Mouse (Mus musculus): ENCODE data around the gene Krtap26-1. TPM values are rescaled to one million over a fixed set of nuclear protein-coding genes. Genes with fewer than 3 reads are reported as not detected.

The Krtap26-1 gene
- polyA plus RNA-seq, 1 experiment, result not detected

DNA sequence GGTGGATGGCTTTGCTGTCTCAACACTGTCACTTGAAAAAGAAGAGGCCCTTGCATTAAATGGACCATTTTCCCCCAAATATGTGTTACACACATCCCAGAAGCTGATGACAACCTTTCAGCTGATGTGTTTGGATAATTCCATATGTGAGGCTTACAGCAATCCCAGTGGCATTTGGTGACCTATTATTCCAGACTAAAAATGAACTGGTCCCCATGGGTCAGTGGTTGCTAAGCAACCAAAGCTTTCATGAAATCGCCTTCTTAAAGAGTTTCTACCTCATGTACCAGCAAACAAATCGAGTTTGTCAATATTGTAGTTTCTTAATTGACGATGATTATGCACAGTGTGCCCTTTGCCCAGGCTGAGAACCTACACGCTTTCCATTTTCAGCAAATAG, 34.9 kb downstream of the Krtap26-1 start:
- TF ChIP-seq CTCF (IDR thresholded peaks at IDR 0.05; ENCODE audit: borderline replicate concordance, control insufficient read depth, extremely low read depth, insufficient read depth, low read length, poor library complexity) (no peak), POLR2A (IDR thresholded peaks at IDR 0.05; ENCODE audit: control insufficient read depth, extremely low read depth, insufficient read depth, low read length, poor library complexity) (no peak)
- Histone ChIP-seq H3K27me3 (ENCODE audit: control insufficient read depth, insufficient read depth, low read length) (no peaks in the 10 kb centered on the region), H3K4me1 (replicated peaks; ENCODE audit: control insufficient read depth, insufficient read depth, low read length) (no peaks in the 10 kb centered on the region), H3K4me3 (ENCODE audit: control insufficient read depth, insufficient read depth, low read length) (no peak overlapping the region), H3K36me3 (ENCODE audit: control insufficient read depth, insufficient read depth, low read length) (no peaks in the 10 kb centered on the region), H3K27ac (ENCODE audit: control insufficient read depth, insufficient read depth, low read length) (no peak overlapping the region)
- WGBS, result 93% methylated on average over 4 of the region's 4 CpGs
- no peak for DNase-seq

DNA sequence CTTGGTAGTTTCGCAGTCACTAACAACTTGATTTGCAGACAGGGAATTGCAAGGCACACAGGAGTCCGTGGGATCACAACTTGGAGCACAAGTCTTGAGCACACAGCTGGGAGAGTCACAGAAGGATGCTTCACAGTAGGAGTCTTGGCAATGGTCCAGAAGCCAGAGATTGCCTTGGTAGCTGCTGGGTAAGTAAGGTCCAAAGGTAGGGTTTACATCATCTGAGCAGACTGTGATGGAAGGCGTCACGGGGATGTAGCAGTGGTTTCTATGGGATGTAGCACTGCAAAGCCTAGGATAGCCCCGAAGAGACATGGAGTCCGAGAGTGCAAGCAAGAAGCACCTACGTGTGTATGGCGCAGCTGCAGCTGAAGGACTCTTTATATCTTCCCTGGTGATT, 35.7 kb downstream of the Krtap26-1 start, which contains the start of gene Krtap24-1:
Krtap24-1 (minus strand) TSS at position 358 of the 400 bp plus-strand sequence.
- DNase-seq, result no peak
- WGBS, result 94% methylated on average over 8 of the region's 8 CpGs
- no peaks in the 10 kb centered on the region for H3K27me3 ChIP-seq (ENCODE audit: control insufficient read depth, insufficient read depth, low read length)
- no peaks in the 10 kb centered on the region for H3K4me1 ChIP-seq (replicated peaks; ENCODE audit: control insufficient read depth, insufficient read depth, low read length)
- H3K27ac ChIP-seq (ENCODE audit: control insufficient read depth, insufficient read depth, low read length), result no peak within 1 kb of the TSS
- H3K4me3 ChIP-seq (ENCODE audit: control insufficient read depth, insufficient read depth, low read length), result no peak within 1 kb of the TSS
- H3K36me3 ChIP-seq (ENCODE audit: control insufficient read depth, insufficient read depth, low read length), result no peaks in the 10 kb centered on the region
- TF ChIP-seq CTCF (IDR thresholded peaks at IDR 0.05; ENCODE audit: borderline replicate concordance, control insufficient read depth, extremely low read depth, insufficient read depth, low read length, poor library complexity) (no peak), POLR2A (IDR thresholded peaks at IDR 0.05; ENCODE audit: control insufficient read depth, extremely low read depth, insufficient read depth, low read length, poor library complexity) (no peak)

DNA sequence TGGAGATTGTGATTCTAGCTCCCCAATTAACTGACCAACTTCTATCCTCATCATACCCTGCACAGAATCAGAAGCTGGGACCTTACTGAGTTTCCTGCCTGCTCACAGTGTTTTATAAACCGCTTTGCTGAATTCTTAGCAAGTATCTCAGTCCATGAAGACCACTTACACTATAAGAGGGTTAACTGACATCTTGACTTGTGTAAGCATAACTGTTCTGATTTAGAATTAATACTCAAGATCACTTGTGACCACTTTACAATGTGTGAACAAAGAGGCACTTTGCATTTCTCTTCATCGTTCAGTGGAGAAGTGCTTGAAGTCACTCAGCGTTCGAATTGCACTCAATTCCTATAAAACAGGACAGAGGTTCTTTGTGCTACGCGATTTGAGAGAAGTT, 43.0 kb downstream of the Krtap26-1 start:
- whole genome bisulfite sequencing, result 94% methylated on average over 6 of the region's 6 CpGs
- no peak for DNase-seq
- H3K27ac ChIP-seq (ENCODE audit: control insufficient read depth, insufficient read depth, low read length), result no peak overlapping the region
- H3K27me3 ChIP-seq (ENCODE audit: control insufficient read depth, insufficient read depth, low read length), result no peaks in the 10 kb centered on the region
- no peaks in the 10 kb centered on the region for H3K36me3 ChIP-seq (ENCODE audit: control insufficient read depth, insufficient read depth, low read length)
- no peak overlapping the region for H3K4me3 ChIP-seq (ENCODE audit: control insufficient read depth, insufficient read depth, low read length)
- TF ChIP-seq CTCF (IDR thresholded peaks at IDR 0.05; ENCODE audit: borderline replicate concordance, control insufficient read depth, extremely low read depth, insufficient read depth, low read length, poor library complexity), result no peak
- no peak for TF ChIP-seq POLR2A (IDR thresholded peaks at IDR 0.05; ENCODE audit: control insufficient read depth, extremely low read depth, insufficient read depth, low read length, poor library complexity)
- no peaks in the 10 kb centered on the region for H3K4me1 ChIP-seq (replicated peaks; ENCODE audit: control insufficient read depth, insufficient read depth, low read length)

GRCm38 (mm10) chr16:88602464-88602863, 45.1 kb downstream of the Krtap26-1 start:
- Histone ChIP-seq H3K27ac (ENCODE audit: control insufficient read depth, insufficient read depth, low read length) (no peak overlapping the region), H3K4me3 (ENCODE audit: control insufficient read depth, insufficient read depth, low read length) (no peak overlapping the region), H3K4me1 (replicated peaks; ENCODE audit: control insufficient read depth, insufficient read depth, low read length) (no peaks in the 10 kb centered on the region), H3K27me3 (ENCODE audit: control insufficient read depth, insufficient read depth, low read length) (no peaks in the 10 kb centered on the region), H3K36me3 (ENCODE audit: control insufficient read depth, insufficient read depth, low read length) (no peaks in the 10 kb centered on the region)
- WGBS, result 71% methylated on average over 1 of the region's 1 CpGs
- TF ChIP-seq POLR2A (IDR thresholded peaks at IDR 0.05; ENCODE audit: control insufficient read depth, extremely low read depth, insufficient read depth, low read length, poor library complexity), result no peak
- no peak for TF ChIP-seq CTCF (IDR thresholded peaks at IDR 0.05; ENCODE audit: borderline replicate concordance, control insufficient read depth, extremely low read depth, insufficient read depth, low read length, poor library complexity)
- DNase-seq, result no peak

- no peak overlapping the region for H3K27ac ChIP-seq (ENCODE audit: control insufficient read depth, insufficient read depth, low read length)
- no peak overlapping the region for H3K4me3 ChIP-seq (ENCODE audit: control insufficient read depth, insufficient read depth, low read length)
- H3K27me3 ChIP-seq (ENCODE audit: control insufficient read depth, insufficient read depth, low read length), result no peaks in the 10 kb centered on the region
- no peaks in the 10 kb centered on the region for H3K4me1 ChIP-seq (replicated peaks; ENCODE audit: control insufficient read depth, insufficient read depth, low read length)
- H3K36me3 ChIP-seq (ENCODE audit: control insufficient read depth, insufficient read depth, low read length), result no peaks in the 10 kb centered on the region
- no peak for DNase-seq
- TF ChIP-seq CTCF (IDR thresholded peaks at IDR 0.05; ENCODE audit: borderline replicate concordance, control insufficient read depth, extremely low read depth, insufficient read depth, low read length, poor library complexity) (no peak), POLR2A (IDR thresholded peaks at IDR 0.05; ENCODE audit: control insufficient read depth, extremely low read depth, insufficient read depth, low read length, poor library complexity) (no peak)
- WGBS, result 79% methylated on average over 8 of the region's 8 CpGs
Observed at GRCm38 (mm10) chr16:88600303-88600702, 47.3 kb downstream of the Krtap26-1 start.

- Histone ChIP-seq H3K27ac (ENCODE audit: control insufficient read depth, insufficient read depth, low read length) (no peak overlapping the region), H3K4me3 (ENCODE audit: control insufficient read depth, insufficient read depth, low read length) (no peak overlapping the region), H3K27me3 (ENCODE audit: control insufficient read depth, insufficient read depth, low read length) (no peaks in the 10 kb centered on the region), H3K36me3 (ENCODE audit: control insufficient read depth, insufficient read depth, low read length) (no peaks in the 10 kb centered on the region), H3K4me1 (replicated peaks; ENCODE audit: control insufficient read depth, insufficient read depth, low read length) (no peaks in the 10 kb centered on the region)
- 21% methylated on average over 16 of the region's 16 CpGs for WGBS
- DNase-seq, result no peak
- no peak for TF ChIP-seq CTCF (IDR thresholded peaks at IDR 0.05; ENCODE audit: borderline replicate concordance, control insufficient read depth, extremely low read depth, insufficient read depth, low read length, poor library complexity)
- no peak for TF ChIP-seq POLR2A (IDR thresholded peaks at IDR 0.05; ENCODE audit: control insufficient read depth, extremely low read depth, insufficient read depth, low read length, poor library complexity)
Observed at GRCm38 (mm10) chr16:88599504-88600237, 47.9 kb downstream of the Krtap26-1 start.

Other genes with a start within 250 kb of the Krtap26-1 start
- not detected in 2 replicates for gene Cldn17, start 140.8 kb downstream of the Krtap26-1 start, polyA plus RNA-seq (2012; rRNA removed)
- gene Cldn8, start 84.6 kb downstream of the Krtap26-1 start, polyA plus RNA-seq (2012; rRNA removed), result 0.19 TPM in 1 of 2 replicates, not detected in the other
- not detected in 2 replicates for gene Krtap24-1, start 35.5 kb downstream of the Krtap26-1 start, polyA plus RNA-seq (2012; rRNA removed)
- 0.31 TPM in 1 of 2 replicates, not detected in the other for gene 2310079G19Rik, start 20.1 kb downstream of the Krtap26-1 start, polyA plus RNA-seq (2012; rRNA removed)
- gene Krtap27-1, start 23.9 kb upstream of the Krtap26-1 start, polyA plus RNA-seq (2012; rRNA removed), result not detected in 2 replicates
- not detected in 2 replicates for gene 2310061N02Rik, start 60.2 kb upstream of the Krtap26-1 start, polyA plus RNA-seq (2012; rRNA removed)
- not detected in 2 replicates for gene Krtap13-1, start 81.1 kb upstream of the Krtap26-1 start, polyA plus RNA-seq (2012; rRNA removed)
- gene Krtap13, start 103.8 kb upstream of the Krtap26-1 start, polyA plus RNA-seq (2012; rRNA removed), result not detected in 2 replicates
- not detected in 2 replicates for gene 2310034C09Rik, start 111.1 kb upstream of the Krtap26-1 start, polyA plus RNA-seq (2012; rRNA removed)
- not detected in 2 replicates for gene 2310057N15Rik, start 126.4 kb upstream of the Krtap26-1 start, polyA plus RNA-seq (2012; rRNA removed)
- not detected in 2 replicates for gene Gm5965, start 130.1 kb upstream of the Krtap26-1 start, polyA plus RNA-seq (2012; rRNA removed)
- not detected in 2 replicates for gene Gm20741, start 164.4 kb upstream of the Krtap26-1 start, polyA plus RNA-seq (2012; rRNA removed)
- not detected in 2 replicates for gene Krtap15, start 172.4 kb upstream of the Krtap26-1 start, polyA plus RNA-seq (2012; rRNA removed)
- gene Krtap14, start 178.3 kb upstream of the Krtap26-1 start, polyA plus RNA-seq (2012; rRNA removed), result not detected in 2 replicates
- not detected in 2 replicates for gene Krtap19-1, start 221.6 kb upstream of the Krtap26-1 start, polyA plus RNA-seq (2012; rRNA removed)
- not detected in 2 replicates for gene Krtap19-2, start 226.5 kb upstream of the Krtap26-1 start, polyA plus RNA-seq (2012; rRNA removed)
- not detected in 2 replicates for gene Krtap19-3, start 230.2 kb upstream of the Krtap26-1 start, polyA plus RNA-seq (2012; rRNA removed)
- not detected in 2 replicates for gene Krtap19-4, start 237.3 kb upstream of the Krtap26-1 start, polyA plus RNA-seq (2012; rRNA removed)
- gene Krtap19-5, start 248.7 kb upstream of the Krtap26-1 start, polyA plus RNA-seq (2012; rRNA removed), result not detected in 2 replicates

Data from thymus, adult 2 months (tissue).